Mouse (Mus musculus) neutrophil, adult 5-6 weeks (primary cell): ENCODE results near the gene Ctps. TPM values are rescaled to one million over a fixed set of nuclear protein-coding genes. Genes with fewer than 3 reads are reported as not detected.

Experiments used
- ATAC-seq: fragments of 151-379, 151-347 bp; 2 replicates; pipeline ENCODE4 v1.8.0; 2017; ENCODE audit warnings: mild to moderate bottlenecking, moderate TSS enrichment; ENCODE audit not compliant: insufficient number of reproducible peaks, poor library complexity, low FRiP score, severe bottlenecking; ENCODE audit errors: extremely low read depth
- total RNA-seq: library from RNA; stranded (forward); fragments of 200-1000 nt; gene quantifications from 2 replicates; pipeline ENCODE4 v1.2.3, GENCODE M21; 2017

The Ctps gene
- total RNA-seq, 1 experiment from 2014 or later: 9.5 TPM

DNA sequence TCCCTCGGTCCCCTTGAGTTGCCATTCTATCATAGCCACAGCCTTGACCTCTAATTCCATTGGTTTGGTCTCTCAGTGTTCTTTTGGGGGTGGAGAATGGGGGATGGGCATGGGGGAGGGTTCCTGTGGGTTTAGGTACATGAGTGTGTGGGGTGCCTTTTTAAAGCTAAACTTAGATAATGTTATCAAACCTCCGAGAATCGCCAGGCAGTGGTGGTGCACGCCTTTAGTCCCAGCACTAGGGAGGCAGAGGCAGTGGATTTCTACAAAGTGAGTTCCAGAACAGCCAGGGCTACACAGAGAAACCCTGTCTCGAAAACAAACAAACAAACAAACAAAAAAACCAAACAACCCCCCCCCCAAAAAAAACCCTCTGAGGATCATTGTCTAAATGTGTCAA lies 10.8 kb upstream of the Ctps start:
- no peak for ATAC-seq

DNA sequence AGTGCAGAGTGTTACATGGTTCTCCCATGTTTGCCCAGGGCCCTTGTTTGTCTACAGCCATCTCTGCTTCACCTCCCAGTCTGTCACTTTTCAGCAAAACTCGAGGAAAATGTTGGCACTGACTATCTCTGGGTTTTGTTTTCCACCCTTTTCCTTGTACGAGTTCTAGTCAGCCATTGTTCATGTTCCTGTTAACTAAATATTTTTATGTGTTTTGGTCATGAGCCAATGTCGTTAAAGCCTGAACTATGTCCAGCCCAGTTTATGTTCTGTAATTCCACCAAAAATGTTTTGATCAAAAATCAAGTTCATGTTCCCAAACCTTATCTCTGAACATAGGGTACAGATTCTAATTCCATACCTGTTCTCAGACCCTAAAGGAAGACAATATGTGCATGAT lies 1.6 kb upstream of the Ctps start:
- ATAC-seq: no peak

GRCm38 (mm10) chr4:120571070-120571464 lies 991 bp upstream of the Ctps start:
- no peak for ATAC-seq

- no peak for ATAC-seq
These were observed 478 bp upstream of the Ctps start for GRCm38 (mm10) chr4:120570438-120571069.

- no peak for ATAC-seq
These were observed 1.1 kb downstream of the Ctps start for GRCm38 (mm10) chr4:120569025-120569424.

GRCm38 (mm10) chr4:120568005-120568404 lies 2.1 kb downstream of the Ctps start:
- no peak for ATAC-seq

DNA sequence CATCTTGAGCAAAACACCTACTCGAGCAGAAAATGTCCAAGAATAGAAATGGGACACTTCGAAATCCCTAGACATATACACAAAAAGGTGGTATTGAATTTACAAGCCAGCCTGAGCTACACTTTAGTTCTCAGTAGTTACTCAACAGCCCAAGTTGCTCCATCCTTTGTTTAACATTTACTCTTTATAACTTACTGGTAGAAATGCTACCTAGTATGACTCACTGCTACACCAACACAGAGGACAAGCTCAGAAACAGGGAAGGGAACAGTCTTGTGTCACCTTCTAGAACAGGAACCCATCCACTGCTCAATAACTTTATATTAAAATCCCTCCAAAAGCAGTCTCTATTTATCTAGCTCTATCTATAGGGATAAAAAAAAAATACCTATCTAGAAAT lies 4.3 kb downstream of the Ctps start:
- ATAC-seq: no peak

DNA sequence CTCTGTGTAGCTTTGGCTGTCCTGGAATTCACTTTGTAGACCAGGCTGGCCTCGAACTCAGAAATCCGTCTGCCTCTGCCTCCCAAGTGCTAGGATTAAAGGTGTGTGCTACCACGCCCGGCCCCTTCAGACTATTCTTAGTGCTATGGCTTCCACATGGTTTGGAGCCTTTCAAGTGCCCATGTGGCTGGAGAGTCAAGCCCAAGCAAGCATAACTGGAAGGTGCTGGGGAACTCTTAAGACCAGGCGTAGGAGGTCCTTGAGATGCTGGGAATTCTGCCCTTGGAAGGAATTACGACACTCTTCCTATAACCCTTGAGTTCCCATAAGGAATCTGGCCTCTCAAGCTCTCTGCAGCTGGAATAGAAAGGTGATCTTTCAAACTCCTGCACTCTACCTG lies 13.5 kb downstream of the Ctps start:
- ATAC-seq: no peak

GRCm38 (mm10) chr4:120544896-120545295 lies 25.2 kb downstream of the Ctps start:
- no peak for ATAC-seq

DNA sequence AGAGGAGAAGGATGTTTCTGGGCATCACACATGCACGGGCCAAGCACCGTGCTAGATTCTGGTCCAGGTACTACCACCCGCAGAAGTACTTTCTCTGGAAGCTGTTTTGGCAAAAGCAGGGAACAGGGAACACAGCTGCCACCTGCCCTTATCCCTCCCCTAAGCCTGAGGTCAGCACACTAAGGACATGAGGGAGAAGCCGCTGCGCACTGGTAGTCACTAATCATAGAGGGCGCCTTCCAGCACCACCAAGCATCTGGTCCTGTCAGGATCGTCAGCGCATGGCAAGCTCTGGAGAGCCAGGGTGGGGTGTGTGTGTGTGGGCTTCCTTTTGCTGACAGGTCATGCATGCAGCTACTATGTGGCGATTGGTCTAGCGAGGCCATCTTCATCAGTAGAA lies 31.4 kb downstream of the Ctps start:
- ATAC-seq: no peak

DNA sequence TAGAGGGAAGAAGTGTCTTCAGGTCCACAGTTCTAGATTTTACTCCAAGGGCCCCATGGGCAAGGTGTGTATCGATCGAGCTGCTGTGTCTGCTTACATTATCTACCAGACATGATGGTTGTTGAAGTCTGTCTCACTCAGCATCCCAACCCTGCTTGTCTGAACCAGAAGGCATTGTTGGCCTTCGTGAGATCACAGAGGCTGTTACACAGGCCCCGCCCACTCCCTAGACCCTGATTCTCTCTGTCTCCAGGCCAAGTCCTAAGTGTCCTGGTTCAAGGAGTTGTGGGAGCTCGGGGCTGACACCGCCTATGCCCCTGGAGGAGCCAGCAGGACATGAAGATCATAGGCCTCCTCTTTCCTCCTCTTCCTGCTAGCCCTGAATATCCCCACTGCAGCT lies 38.1 kb downstream of the Ctps start, which contains the start of gene Slfnl1:
Slfnl1 (plus strand) TSS at position 246 of the 400 bp plus-strand sequence.
- ATAC-seq: no peak

DNA sequence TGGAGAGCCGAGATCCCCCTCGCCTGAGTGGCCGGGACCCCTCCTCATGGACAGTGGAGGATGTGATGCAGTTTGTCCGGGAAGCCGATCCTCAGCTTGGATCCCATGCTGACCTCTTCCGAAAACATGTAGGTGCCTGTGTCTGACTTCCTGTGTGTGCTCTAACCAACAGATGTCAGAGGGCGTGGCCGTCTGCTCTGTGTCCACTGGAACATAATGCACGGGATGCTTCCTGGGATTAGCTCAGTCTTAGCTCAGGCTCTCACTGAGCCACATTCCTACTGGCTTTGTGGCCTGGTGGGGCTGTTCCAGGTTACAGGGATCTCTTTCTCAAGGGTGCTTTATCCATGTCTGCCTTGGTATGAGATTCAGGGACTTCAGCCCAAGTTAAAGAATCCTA lies 41.9 kb downstream of the Ctps start:
- ATAC-seq: no peak

DNA sequence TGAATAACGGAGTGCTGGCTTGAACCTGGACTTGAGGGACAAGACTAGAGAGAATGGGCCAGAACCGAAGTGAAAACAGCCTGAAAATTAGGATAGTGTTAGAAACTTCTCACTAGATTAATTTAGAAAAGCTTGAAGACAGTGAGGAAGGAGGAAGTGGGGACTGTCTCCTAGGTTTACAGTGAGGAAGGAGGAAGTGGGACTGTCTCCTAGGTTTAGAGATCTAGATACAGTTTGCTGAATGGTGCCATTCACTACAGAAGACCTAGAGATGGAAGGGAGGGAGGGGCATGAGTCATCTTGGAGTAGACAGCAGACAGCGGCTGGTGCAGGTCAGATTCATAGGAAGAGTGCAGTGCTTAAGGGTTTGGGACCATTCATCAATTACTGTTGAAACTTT lies 47.0 kb downstream of the Ctps start:
- no peak for ATAC-seq

- ATAC-seq: no peak
These were observed 47.7 kb downstream of the Ctps start for GRCm38 (mm10) chr4:120522351-120522750.

DNA sequence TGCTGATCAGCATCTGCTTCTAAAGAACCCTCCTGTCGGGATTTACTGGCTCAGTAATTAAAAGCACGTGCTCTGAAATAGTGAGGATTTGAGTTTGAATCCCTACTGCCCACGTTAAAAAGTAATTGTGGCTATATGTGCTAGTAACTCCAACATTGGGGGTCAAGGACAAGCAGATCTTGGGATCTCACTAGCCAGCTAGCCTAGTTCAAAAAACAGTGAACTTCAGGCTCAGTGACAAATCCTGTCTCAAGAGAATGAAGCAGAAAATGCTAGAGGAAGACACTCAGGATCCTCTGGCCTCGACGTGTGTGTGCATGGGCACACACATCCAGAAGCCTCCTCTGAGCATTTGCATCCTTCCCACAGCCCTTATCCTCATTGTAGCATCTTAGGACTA lies 48.3 kb downstream of the Ctps start:
- ATAC-seq: no peak

GRCm38 (mm10) chr4:120517335-120517734 lies 52.7 kb downstream of the Ctps start:
- no peak for ATAC-seq

DNA sequence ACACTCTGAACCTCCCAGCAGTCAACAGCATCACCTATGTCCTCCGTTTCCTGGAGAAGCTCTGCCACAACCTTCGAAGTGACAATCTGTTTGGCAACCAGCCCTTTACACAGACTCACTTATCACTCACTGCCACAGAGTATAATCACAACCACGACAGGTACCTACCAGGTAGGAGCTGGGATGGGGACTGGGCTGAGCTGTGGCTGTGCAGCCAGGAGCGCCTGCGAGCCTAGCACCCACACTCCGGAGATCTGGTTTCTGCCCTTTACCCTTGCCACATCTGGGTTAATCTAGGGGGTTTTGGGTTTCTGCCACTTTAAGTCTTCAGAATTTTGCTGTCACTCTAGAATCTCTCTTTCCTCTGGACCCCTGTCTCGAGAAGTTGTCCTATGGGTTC lies 53.2 kb downstream of the Ctps start:
- no peak for ATAC-seq

DNA sequence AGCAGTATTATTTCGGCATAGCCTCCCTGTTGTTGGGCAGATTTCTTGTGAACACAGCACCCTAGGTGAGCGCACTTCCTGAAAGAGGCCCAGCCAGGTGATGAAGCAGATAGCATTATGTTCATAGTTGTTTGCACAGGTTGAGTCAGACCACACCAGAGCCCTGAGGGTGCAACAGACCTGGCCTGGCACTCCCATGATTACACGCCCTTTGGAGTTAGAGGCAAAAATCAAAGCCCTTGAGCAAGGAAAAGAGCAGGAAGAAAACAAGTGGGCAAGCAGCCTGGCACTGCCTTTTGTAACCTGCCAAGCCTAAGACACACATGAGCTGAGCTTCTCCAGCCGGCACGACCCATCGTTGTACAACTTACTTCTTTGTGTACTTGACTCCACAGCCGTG lies 53.6 kb downstream of the Ctps start:
- ATAC-seq: no peak

DNA sequence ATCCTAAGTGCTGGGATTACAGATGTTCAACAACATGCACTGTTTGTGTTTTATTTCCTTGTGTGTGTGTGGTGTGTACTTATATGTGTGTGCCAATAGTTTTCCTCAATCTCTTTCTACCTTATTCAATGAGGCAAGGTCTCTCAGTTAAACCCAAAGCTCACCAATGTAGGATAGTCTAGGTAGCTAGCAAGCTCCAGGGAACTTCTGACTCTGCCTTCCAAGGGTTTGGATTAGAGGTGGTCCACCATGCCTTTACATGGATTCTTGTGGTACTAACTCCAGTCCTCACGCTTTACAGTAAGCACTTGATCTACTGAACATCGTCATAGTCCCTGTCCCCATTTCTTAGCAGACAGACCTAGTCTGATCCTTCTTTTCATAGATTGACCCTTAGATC lies 55.7 kb downstream of the Ctps start:
- ATAC-seq: no peak

- no peak for ATAC-seq
These were observed 58.9 kb downstream of the Ctps start for GRCm38 (mm10) chr4:120511203-120511602.

DNA sequence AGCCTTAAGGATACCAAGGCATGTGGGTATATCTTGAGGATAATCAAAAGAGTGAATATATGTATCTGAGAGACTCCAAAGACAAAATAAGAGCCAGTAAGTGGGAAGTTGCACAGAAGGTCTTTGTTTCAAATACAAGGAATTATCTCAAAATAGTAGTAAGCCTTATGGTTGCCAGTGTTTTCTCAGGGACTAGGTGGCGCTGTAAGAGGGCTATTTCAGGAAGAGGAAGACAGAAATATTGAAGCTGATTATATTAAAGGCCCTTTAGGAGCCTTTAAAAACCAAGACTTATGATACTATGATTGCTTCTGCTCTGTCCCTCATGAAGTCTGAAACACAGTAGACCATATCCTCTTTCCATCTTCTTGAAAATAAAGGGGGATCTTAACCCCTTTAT lies 63.1 kb downstream of the Ctps start:
- ATAC-seq: no peak
